Mouse (Mus musculus): Measurements from ENCODE around the gene Pon3.

Pon3 gene

GRCm38 (mm10) chr6:5180645-5181044 is 75.4 kb downstream of the Pon3 start:
- DNase-seq (ENCODE audit: low spot score in 2 of 2), result no peak

- DNase-seq (ENCODE audit: low spot score in 2 of 2), result no peak
Observed at GRCm38 (mm10) chr6:5179189-5179588, 76.9 kb downstream of the Pon3 start.

- no peak for DNase-seq (ENCODE audit: low spot score in 2 of 2)
Observed at GRCm38 (mm10) chr6:5177967-5178891, 77.9 kb downstream of the Pon3 start.

GRCm38 (mm10) chr6:5174179-5174812 is 81.8 kb downstream of the Pon3 start:
- DNase-seq (ENCODE audit: low spot score in 2 of 2), result no peak

GRCm38 (mm10) chr6:5172571-5172970 is 83.5 kb downstream of the Pon3 start:
- DNase-seq (ENCODE audit: low spot score in 2 of 2), result no peak

GRCm38 (mm10) chr6:5171418-5171817 is 84.7 kb downstream of the Pon3 start:
- no peak for DNase-seq (ENCODE audit: low spot score in 2 of 2)
